Mouse (Mus musculus) olfactory bulb, adult 2 months (tissue): ENCODE measurements around the gene Plxnd1.

Experiments used
- CTCF ChIP-seq: fragments of 200-500 bp; IDR thresholded peaks from 2 replicates; pipeline ENCODE4 v1.5.1; 2012; ENCODE audit warnings: low read depth, mild to moderate bottlenecking, low read length, moderate library complexity; ENCODE audit not compliant: insufficient read depth
- POLR2A ChIP-seq: fragments of 200-500 bp; IDR thresholded peaks from 2 replicates; pipeline ENCODE4 v1.6.1; 2012; ENCODE audit warnings: mild to moderate bottlenecking, low read depth, low read length, moderate library complexity; ENCODE audit not compliant: insufficient read depth

GRCm38 (mm10) chr6:115962439-115963085 is 32.2 kb downstream of the Plxnd1 start:
- TF ChIP-seq POLR2A (no peak), CTCF (no peak)
